Mouse (Mus musculus): ENCODE measurements at regions not wholly inside any gene's neighbourhood (a gene's known extent, or its start where the extent isn't known, plus 50 kb on each side); places are given as distances from the start of the nearest gene placed in this dataset.

- TF ChIP-seq CTCF (IDR thresholded peaks at IDR 0.05; ENCODE audit: extremely low read depth, insufficient read depth, insufficient read length, insufficient replicate concordance) (no peak), POLR2A (IDR thresholded peaks at IDR 0.05; ENCODE audit: low read depth, low read length) (no peak)
These were observed 112.3 kb upstream of the Slc22a22 start for GRCm38 (mm10) chr15:57589404-57590377.
